Mouse (Mus musculus) kidney, adult 9 months (tissue): ENCODE data around the gene Gm49325.

Experiments
- DNase-seq: peaks from one replicate; pipeline ENCODE4 v3.0.0; 2022

The Gm49325 gene

GRCm38 (mm10) chr10:77627497-77627896 lies 21.5 kb downstream of the Gm49325 start:
- DNase-seq: peak; percentile 86

GRCm38 (mm10) chr10:77629163-77629562 lies 23.2 kb downstream of the Gm49325 start:
- no peak for DNase-seq

- no peak for DNase-seq
Measured at GRCm38 (mm10) chr10:77629970-77630369, 24.0 kb downstream of the Gm49325 start.

GRCm38 (mm10) chr10:77634016-77634415 lies 28.0 kb downstream of the Gm49325 start:
- DNase-seq: no peak

GRCm38 (mm10) chr10:77634452-77635231 lies 28.6 kb downstream of the Gm49325 start:
- no peak for DNase-seq

- no peak for DNase-seq
Measured at GRCm38 (mm10) chr10:77636234-77636922, 30.4 kb downstream of the Gm49325 start.

- DNase-seq: no peak
Measured at GRCm38 (mm10) chr10:77638956-77639355, 33.0 kb downstream of the Gm49325 start.

- DNase-seq: no peak
Measured at GRCm38 (mm10) chr10:77643160-77643559, 37.2 kb downstream of the Gm49325 start.

- no peak for DNase-seq
Measured at GRCm38 (mm10) chr10:77645571-77645970, 39.6 kb downstream of the Gm49325 start.

GRCm38 (mm10) chr10:77647461-77647860 lies 41.5 kb downstream of the Gm49325 start:
- DNase-seq: no peak

GRCm38 (mm10) chr10:77647901-77648300 lies 41.9 kb downstream of the Gm49325 start:
- no peak for DNase-seq

- DNase-seq: no peak
Measured at GRCm38 (mm10) chr10:77652046-77652445, 46.0 kb downstream of the Gm49325 start.

- peak; percentile 48 for DNase-seq
Measured at GRCm38 (mm10) chr10:77658286-77658994, 52.4 kb downstream of the Gm49325 start.

- DNase-seq: no peak
Measured at GRCm38 (mm10) chr10:77663949-77664665, 58.1 kb downstream of the Gm49325 start.

- DNase-seq: no peak
Measured at GRCm38 (mm10) chr10:77666342-77666741, 60.3 kb downstream of the Gm49325 start.

GRCm38 (mm10) chr10:77667402-77667801 lies 61.4 kb downstream of the Gm49325 start:
- no peak for DNase-seq

- no peak for DNase-seq
Measured at GRCm38 (mm10) chr10:77670710-77671109, 64.7 kb downstream of the Gm49325 start.

GRCm38 (mm10) chr10:77671519-77671918 lies 65.5 kb downstream of the Gm49325 start:
- DNase-seq: no peak

- no peak for DNase-seq
Measured at GRCm38 (mm10) chr10:77673765-77674164, 67.8 kb downstream of the Gm49325 start.

- no peak for DNase-seq
Measured at GRCm38 (mm10) chr10:77677562-77677961, 71.6 kb downstream of the Gm49325 start.

- DNase-seq: no peak
Measured at GRCm38 (mm10) chr10:77682994-77683393, 77.0 kb downstream of the Gm49325 start.

GRCm38 (mm10) chr10:77684181-77684580 lies 78.2 kb downstream of the Gm49325 start:
- DNase-seq: no peak
